Mouse (Mus musculus) right cerebral cortex, adult 2 months (tissue): ENCODE data around the gene Bcar1.

Experiments
- DNase-seq, 2 experiments: peaks; one replicate each; pipeline ENCODE4 v3.0.0; 2021 to 2022; ENCODE audit warnings: low spot score in 2 of 2

Gene Bcar1

DNA sequence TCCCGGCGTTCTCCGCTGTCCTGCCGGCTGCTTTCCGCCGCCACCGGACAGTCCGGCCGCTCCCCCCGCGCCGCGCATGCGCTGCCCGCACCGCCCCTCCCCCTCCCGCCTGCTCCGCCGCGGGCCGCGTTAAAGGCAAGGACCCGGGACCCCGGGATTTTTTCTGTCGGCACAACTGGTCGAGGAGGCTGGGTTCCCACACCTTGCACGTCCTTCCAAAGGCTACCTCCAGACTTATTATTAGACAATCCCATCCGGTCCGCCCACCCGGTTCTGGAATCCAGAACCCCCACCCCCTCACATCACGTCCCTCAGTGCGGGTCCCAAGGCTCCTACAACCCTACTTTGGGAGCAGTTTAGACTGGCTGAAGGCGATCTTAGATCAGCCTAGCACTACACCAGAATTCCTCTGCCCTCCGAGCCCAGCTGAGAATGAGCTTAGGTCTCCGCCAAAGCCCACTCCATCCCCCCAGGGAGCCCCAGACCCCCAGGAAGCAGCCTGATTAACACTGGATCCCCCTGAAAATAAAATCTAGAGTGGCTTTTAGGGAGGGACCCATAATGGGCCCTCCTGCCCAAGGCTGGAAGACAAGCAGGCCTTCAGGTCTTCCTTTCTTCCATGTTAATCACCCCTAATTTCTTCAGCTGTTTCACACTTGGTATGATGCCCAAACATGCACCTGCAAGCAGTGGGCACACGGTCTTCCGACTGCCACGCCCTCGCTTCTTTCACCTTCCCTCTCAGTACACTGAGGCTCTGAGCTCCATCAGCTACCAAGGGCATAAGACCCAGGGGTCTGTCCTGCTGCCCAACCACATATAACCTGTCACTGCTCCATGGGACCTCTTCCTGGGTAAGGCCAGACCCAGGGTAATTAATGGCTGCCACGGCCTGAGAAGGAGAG lies at the start of gene Bcar1:
Bcar1 (minus strand) TSS at position 18 of the 905 bp plus-strand sequence.
- peak; percentile 68 to 75 for DNase-seq

DNA sequence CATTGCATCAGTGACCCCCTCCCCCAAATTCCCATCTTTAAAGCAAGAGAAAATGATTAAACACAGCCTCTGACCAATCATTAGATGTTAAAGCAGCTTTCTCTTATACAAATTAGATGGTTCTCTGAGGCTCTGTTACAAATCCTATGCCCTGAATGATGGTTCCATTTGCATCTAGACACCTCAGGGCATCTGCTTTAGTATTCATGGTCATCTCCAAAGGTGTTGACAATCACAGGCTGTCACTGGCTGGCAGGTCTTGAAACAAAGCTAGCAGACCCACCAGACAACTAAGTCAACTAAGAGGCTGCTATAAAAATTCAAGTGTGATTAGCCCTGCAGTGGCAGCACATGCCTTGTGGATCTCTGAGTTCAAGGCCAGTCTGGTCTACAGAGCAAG lies 46.0 kb upstream of the Bcar1 start:
- no peak for DNase-seq

DNA sequence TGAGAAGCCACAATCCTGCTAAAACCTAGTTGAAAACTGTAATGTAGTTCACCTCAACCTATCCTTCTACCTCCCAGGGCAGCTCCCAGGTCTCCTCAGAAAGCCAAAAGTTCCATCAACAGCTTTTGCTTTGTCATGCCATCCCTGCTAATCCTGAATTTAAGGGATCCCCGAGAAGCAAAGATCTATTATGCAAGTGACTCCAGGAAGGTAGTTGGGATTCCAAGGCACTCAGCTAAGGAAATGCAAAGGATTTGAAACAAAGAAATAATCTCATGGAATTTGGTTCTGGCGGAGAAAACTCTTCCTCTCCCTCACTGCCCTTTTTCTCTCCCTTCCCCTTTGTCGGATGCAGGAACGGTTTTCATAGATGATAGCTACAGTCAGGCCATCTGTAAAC lies 45.6 kb upstream of the Bcar1 start:
- DNase-seq, result no peak

DNA sequence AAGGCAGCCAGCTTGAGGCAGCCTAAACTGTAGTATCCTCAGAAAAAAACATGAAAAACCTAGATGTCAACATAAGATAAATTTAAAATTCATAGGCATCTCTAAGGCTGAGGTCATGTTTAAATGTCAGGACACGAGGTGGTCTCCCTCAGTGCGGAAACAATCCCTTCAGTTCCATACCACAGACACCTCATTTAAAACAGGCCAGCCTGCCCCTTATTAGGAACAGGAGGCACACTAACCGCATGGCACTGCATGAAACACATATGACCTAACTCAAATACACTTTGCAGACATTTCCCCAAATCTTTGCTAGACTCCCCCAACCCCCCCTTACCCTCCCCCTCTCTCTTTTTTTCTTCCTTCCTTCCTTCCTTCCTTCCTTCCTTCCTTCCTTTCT lies 44.9 kb upstream of the Bcar1 start:
- DNase-seq, result no peak

DNA sequence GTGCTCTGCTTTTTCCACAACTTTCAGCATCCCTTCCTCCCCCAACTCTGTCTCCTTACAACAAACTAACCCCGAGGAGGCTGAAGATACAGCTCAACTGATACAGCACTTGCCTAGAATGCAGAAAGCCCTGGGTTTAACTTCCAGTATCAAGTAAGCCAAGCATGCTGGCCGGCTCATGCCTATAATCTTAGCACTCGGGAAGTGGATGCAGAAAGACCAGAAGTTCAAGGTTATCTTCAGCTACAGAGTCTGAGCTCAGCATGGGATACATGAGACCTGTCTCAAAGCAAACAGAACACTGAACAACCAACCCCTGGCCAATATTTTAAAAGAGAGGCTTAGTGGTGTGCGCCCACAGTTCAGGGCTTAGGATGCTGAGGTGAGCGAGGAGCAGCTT lies 44.5 kb upstream of the Bcar1 start:
- DNase-seq, result no peak

DNA sequence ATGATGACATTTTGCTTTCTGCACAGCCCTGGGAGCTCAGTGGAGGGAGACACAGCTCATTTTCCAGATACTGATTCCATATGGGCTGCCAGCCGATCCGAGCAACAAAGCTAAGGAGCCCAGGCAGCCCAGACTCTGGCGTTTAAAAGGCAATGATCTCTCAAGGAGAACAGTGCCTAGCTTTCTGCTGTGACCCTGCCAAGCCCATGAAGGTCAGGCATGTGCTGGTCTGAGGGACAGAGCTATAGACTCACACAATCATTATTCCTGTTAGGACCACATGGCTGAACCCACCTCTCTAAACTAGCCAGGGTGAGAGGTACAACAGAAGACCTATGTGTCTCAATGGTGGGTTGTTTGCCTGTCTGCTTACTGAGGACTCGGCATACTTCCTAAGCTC lies 44.1 kb upstream of the Bcar1 start:
- DNase-seq, result no peak

DNA sequence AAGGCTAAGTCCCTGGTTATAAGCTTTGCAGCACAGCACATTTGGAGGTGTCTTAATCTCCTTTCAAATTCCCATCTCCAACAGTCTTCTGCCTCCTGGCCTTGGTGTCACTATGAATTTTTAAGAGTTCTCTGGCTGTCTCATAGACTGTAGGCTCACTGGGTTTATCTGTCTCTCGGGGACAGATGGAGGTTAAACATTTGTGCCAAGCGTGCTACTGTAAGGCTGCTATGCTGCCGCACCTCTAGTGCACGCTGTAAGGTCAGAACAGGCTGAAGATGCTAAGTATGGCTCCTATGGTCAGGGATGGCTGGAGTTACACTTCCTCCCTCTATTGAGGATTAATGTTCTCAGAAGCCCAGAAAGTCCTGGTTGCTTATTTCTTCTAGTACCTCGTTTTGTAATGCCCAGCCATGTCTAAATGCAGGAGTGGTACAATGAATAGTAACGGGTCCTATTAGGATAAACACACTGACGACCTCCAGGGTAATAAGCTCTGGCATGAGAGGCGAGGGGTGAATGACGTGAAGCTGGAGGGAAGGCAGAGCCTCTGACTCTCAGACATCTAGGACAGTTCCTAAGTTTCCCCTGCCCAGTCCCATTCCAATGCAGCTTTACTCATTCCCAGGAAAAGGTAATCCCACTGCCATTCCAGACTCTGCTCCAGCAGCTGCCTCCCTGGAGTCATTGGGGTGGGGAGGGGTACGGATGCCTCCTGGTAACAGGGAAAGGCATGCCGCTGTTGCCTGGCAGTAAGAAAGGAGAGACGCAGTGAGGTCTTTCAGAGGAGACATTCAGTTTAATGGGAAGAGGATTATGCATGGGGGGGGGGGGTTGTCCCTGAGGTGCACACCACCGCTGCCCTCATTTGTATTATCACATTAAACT lies 43.3 kb upstream of the Bcar1 start:
- no peak for DNase-seq

DNA sequence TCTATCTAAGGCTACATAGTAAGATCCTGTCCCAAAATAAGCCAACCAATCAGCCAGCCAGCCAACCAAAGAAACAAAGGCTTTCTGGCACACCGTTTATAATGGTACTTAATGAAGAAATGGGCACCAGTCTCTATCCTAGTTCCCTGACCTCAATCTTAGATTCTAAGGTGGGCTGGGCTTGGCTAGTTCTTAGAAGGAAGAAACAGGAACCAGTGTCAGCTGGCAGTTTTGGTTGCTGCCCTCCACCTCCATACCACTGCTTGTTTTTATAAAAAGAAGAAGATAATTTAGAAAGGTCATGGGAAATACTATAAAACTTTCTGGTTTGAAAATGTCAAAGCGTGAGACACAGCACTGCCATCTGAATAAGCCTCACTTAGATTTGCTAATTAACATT lies 42.5 kb upstream of the Bcar1 start:
- no peak for DNase-seq

DNA sequence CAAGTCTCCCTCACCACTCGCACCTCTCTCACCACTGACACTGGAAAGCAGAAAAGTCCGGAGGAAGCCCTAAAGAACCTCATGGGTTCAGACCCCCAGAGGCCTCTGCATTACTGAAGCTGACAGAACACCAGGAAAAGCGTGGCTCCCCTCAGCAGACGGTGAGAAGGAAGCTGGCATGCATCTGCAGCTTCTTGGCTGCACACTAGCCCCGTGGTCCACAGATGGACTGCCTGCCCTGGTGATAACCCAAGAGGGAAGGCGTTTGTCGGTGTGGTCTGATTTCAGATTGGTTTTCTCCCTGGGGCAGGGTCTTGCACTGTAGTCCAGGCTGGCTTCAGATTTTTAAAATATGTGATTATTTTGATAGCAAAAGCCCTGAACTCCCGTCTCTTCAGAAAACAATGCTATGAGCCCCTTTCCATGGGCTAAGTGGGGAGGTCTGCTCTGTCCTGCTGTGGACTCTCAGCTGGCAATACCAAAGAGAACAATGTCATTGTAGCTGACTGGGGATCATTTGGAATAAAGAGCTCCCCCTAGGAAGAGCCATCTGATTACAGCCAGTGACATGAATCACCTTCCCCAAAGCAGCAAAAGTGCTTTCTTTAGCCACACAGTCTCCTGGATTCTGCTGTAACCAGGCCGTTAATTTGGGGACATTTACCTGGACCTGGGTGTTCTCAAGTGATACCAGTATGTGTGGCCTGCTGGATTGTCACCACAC lies 39.2 kb upstream of the Bcar1 start:
- DNase-seq, result no peak

DNA sequence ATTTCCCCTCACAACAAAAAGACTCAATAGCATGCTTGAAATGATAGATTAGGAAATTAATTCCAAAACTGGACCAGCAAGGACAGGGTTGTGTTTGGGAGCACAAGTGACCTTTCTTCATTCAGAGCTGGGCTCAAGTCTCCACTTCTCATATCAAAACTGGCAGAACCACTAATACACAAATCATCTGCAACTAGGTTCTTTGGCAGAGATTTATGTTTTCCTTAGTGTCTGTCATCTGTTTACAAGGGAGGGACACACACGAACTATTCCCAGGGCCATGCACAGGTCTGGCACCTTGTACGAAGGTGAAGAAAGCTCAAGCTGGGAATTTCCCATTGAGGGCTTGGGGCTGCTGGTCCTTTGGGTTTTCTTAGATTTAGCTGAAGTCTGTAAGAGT lies 38.6 kb upstream of the Bcar1 start:
- DNase-seq, result no peak

DNA sequence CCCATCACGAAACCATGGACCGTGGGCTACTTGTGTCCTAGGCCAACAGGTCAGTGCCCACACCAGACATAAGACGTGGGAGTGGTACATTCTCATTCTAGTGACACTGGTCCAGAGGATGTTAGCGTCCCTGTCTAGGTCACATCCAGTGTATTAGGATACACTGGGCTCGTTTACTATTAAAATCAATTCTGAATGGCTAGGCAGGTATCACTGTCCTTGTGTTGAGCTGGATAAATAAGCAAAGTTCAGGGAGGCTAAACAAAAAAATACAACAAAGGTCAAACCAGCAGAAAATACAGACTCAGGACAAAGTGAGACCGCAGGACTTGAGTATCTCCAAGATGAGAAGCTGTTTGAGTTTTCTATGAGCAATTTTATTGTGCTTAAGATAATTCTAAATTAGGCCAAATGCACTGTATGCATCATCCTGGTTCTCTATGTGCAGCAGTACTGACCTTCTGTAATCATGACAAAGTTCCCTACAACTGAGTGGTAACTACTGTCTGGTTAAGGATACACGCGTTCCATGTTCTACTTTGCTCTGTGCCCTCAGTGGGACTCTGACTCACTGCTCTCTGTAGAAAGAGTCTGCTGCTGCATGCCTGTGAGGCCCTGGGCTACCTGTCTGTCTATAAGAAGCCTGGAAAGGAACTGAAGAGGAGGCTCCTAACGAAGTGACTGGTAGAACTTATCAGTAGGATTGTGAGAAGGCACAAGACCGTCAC lies 37.3 kb upstream of the Bcar1 start:
- DNase-seq, result no peak

DNA sequence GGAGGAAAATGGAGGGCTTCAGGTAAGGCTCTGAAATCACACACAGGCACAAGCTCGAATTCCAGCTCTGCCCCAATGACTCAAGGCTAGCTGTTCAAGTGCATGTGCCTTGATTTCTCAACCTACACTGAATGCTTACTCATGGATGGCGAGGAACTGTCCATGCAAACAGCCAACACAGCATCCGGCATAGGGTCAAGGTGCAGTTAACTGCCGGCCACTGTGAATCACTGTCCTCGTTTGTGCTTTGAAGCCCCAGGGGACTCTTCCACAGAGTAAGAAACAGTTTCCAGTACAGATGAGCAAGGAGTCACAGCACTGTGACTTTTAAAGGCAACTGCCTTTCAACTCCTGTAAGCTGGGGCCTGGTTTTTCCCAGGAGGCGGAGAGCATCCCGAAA lies 36.1 kb upstream of the Bcar1 start:
- DNase-seq, result no peak

DNA sequence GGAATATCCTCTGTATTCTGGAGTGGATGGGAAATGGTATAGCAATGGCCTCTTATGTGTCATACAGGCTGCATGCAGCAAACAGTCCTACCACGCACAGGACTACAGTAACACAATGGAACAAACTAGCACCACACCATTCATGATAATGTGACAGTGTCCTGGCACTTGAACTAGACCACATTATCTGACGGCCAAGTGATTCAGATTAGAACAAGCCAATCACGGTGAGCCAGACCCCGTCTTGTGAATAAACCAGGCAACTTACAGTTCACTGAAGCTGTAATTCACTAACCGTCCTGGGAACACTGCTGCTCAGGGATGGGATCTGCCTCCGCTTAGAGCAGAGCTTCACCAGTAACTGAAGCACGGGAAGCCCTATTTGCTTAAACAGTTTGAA lies 35.2 kb upstream of the Bcar1 start:
- no peak for DNase-seq

DNA sequence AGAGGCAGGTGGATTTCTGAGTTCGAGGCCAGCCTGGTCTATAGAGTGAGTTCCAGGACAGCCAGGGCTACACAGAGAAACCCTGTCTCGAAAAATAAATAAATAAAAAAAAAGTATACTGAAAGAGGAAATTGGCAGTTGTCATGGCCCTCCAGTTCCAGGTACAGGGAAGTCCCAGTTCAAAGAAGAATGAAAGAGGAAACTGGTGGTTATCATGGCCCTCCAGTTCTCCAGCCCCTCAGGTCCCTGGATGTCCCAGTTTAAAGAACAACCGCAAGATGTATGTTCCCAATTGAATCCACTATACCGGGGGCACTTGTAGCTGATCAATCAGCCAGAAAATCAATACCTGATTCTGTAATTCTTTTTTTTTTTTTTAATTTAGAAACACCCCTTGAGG lies 32.9 kb upstream of the Bcar1 start:
- DNase-seq, result no peak

DNA sequence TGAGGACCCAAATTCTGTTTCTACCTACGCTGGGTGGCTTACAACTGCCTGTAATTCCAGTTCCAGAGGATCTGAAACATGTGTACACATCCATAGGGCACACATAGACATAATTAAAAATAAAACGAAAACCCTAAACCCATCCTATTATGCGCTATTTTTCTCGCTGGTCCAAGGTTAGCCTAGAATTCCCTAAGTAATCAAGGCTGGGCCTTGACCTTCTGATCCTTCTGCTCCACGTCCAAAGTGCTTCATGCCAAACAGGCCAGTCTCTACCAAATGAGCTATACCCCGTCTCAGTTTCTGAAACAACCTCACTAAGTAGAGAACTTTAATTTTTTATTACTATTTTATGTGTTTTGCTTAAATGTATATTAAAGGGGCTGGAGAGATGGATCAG lies 32.2 kb upstream of the Bcar1 start:
- no peak for DNase-seq

DNA sequence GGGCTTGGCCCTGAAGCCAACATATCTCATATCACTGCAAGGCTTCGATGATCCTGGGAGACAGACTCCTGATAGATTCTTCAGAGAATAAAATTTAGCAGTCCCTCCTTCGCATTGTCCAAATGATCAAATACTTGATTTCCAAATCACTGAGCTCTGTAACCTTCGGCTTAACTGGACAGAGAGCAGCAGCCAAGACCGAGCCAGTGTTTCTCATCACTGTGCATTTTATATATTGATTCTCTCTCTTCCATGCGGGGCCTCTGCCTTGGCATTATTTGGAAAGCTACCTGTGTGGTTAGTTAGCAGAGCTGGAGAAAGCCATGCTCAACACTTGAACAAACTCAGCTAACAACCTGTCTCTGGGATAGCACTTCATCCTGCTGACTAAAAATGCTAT lies 29.9 kb upstream of the Bcar1 start:
- DNase-seq, result no peak

DNA sequence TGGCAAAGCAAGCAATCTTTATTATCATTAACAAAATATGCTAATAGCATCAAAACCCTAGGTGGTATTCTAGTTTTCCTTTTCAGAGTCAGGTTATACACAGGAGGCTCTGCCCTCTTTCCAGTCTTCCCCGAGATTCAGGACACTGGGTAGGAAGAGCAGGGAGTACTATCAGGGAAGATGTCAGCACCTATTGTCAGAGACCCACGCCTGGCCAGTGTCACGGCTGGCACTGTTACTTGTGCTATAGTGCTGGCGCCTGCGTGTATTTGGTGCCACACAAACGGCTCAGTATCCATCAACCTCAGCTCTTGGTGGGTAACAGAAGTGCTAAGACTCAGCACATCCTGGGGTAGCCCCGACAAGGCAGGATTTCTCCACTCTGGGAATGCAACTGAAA lies 29.4 kb upstream of the Bcar1 start:
- DNase-seq, result no peak

DNA sequence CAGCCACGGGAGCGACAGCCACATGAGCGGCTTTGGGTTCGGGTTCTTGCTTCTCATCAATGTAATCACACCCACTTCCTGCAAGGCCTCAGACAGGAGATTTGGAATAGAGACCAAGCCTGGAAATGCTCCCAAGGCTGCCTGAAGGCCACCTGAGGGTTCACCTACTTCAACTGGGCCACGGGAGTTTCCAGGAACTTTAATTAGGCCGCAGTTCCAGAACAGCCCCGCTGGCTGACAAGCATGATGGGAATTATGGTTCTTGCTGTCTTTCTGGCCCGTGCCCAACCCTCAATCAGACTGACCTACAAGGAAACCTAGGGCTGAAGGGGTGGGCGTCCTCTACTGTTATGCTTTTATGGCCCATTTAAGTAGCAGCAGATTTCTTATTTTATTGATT lies 28.5 kb upstream of the Bcar1 start:
- DNase-seq, result no peak

DNA sequence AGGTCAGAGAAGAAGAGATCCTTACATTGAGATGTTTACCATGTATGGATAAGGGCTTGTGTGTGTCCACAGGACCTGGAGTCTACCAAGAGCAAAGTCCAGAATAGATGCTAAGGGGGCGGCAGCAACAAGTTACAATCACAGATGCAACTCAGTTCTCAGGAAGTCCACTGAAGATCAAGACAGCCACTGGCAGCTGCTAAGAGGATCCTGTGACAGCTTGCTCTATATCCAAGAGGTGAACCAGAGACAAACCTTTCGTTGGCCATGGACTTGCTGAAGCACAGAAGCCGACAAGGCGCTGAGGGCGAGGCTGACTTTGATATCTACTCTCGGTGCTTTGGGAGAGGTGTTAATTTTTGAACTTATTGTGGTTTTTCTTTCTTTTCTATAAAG lies 28.0 kb upstream of the Bcar1 start:
- DNase-seq, result no peak

DNA sequence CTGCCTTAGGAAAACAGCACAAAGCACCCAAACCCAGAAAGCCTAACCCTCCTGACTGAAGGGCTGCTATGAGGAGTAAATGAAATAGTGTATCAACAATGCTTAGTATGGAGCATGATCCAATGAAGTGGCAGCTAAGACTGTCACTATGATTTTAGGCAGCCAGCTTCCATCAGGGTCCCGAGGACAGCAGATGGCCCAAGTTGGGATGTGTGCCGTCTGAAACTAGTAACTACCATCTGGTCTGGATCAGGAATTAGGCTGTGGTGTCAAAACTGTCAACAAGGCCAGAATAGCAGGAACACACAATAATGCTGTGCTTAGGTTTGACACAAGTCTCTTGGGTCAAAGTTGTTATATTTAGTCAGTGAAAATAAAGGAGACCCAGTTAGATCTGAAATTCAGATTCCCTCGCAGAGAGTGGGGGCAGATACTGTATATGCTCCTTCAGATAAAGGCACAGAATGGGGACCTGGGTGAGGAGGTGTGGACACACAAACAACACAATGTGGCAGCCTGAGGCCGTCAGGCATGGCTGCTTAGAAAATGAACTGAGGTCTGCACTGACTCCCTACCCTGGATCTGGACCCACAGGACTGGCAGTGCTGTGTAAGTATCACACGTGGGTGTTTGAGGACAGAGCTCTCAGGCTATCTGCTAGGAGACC lies 27.5 kb upstream of the Bcar1 start:
- DNase-seq, result no peak
